In the genomic region with DNA sequence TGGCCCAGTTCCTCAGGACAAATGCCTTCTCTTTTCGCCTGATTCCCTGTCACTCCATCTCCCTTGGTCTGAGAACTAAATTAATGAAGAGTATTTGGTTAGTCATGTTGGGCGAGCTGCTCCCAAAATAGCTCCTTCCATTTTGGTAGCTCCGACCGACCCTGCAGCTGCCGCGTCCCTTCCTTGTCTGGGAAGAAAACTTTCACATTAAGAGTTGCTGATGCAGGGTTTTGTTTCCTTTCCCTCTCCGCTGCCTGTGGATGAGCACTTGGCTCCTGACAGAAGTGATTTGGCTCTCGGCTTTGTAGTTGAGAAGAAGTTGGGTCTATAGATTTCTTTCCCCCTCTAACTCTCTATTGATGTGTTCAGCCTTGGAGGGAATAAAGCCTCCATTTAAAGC, we compare ENCODE assay signal across 17 mouse cellular contexts.
A peak's percentile ranks its signal among the peaks of the same experiment; 100 is the strongest.
DNase-seq lines count a peak whose midpoint lies in the region; ATAC-seq and TF ChIP-seq lines count a peak whose summit lies in the region.
"Had no signal": no experiment of that assay in that cellular context is flagged by ENCODE, and none has a peak within 500 bp of the region (broad histone marks: within the 10 kb centered on the region; RNA-seq: fewer than 3 reads in every experiment).

No protein-coding gene starts in this region.

- no peak overlapping the region for H3K27ac ChIP-seq in lung, postnatal 0 days (ENCODE audit: low read length)
- no peak overlapping the region for H3K27ac ChIP-seq in heart, embryonic 11.5 days (ENCODE audit: low read depth, low read length)
- H3K27ac ChIP-seq: embryonic facial prominence, embryonic 15.5 days; forebrain, embryonic 15.5 days; left cerebral cortex, adult 2 months; limb, embryonic 12.5 days; liver, embryonic 15.5 days; midbrain, embryonic 13.5 days had no signal

- peak; percentile 74 for DNase-seq in gastrocnemius, adult 18-20 months (ENCODE audit: low spot score)
- no peak for DNase-seq in gastrocnemius, postnatal 4 days (ENCODE audit: low spot score in 2 of 2)
- peak; percentile 8 for DNase-seq in lung, postnatal 0 days (ENCODE audit: low spot score)
- no peak for DNase-seq in lung, postnatal 36 days
- no peak for DNase-seq in adrenal gland, adult (ENCODE audit: inconsistent age in 2 of 2, low spot score in 1 of 2)
- DNase-seq in spleen, adult 12 weeks (ENCODE audit: low spot score) = no peak
- DNase-seq: cerebellum, adult 2 months; kidney, adult 2 months had no signal

- no peaks in the 10 kb centered on the region for H3K9me3 ChIP-seq in lung, postnatal 0 days (ENCODE audit: low read length)
- no peaks in the 10 kb centered on the region for H3K9me3 ChIP-seq in heart, embryonic 11.5 days (replicated peaks; ENCODE audit: control insufficient read depth, low read length)
- H3K9me3 ChIP-seq: embryonic facial prominence, embryonic 15.5 days; forebrain, embryonic 15.5 days; limb, embryonic 12.5 days; liver, embryonic 15.5 days; midbrain, embryonic 13.5 days had no signal

- no peaks in the 10 kb centered on the region for H3K36me3 ChIP-seq in lung, postnatal 0 days (ENCODE audit: insufficient read depth, low read length)
- no peaks in the 10 kb centered on the region for H3K36me3 ChIP-seq in heart, embryonic 11.5 days (ENCODE audit: control insufficient read depth, insufficient read depth, low read length)
- H3K36me3 ChIP-seq in myocyte (ENCODE audit: control insufficient read depth, insufficient read depth) = no peaks in the 10 kb centered on the region
- H3K36me3 ChIP-seq: embryonic facial prominence, embryonic 15.5 days; forebrain, embryonic 15.5 days; limb, embryonic 12.5 days; liver, embryonic 15.5 days; midbrain, embryonic 13.5 days had no signal

- no peaks in the 10 kb centered on the region for H3K79me2 ChIP-seq in myocyte (ENCODE audit: control insufficient read depth, insufficient read depth)

- no peak overlapping the region for H3K4me3 ChIP-seq in lung, postnatal 0 days (ENCODE audit: low read depth, low read length)
- H3K4me3 ChIP-seq in heart, embryonic 11.5 days (ENCODE audit: low read depth, low read length) = no peak overlapping the region
- H3K4me3 ChIP-seq in myocyte = peak overlapping the region; percentile 15
- H3K4me3 ChIP-seq: embryonic facial prominence, embryonic 15.5 days; forebrain, embryonic 15.5 days; left cerebral cortex, adult 2 months; limb, embryonic 12.5 days; liver, embryonic 15.5 days; midbrain, embryonic 13.5 days had no signal

- H3K4me2 ChIP-seq in lung, postnatal 0 days (replicated peaks; ENCODE audit: low read depth, low read length) = no peak overlapping the region
- H3K4me2 ChIP-seq in heart, embryonic 11.5 days = peak overlapping the region; percentile 45
- peak overlapping the region; percentile 68 for H3K4me2 ChIP-seq in myocyte (ENCODE audit: low read depth)
- H3K4me2 ChIP-seq: embryonic facial prominence, embryonic 15.5 days; forebrain, embryonic 15.5 days; limb, embryonic 12.5 days; liver, embryonic 15.5 days; midbrain, embryonic 13.5 days had no signal

- WGBS in lung, postnatal 0 days = 43% methylated on average over 8 of the region's 8 CpGs
- WGBS in heart, embryonic 11.5 days (ENCODE audit: insufficient replicate concordance) = 28% methylated on average over 8 of the region's 8 CpGs

- no peak for TF ChIP-seq EP300 in lung, postnatal 0 days (IDR thresholded peaks at IDR 0.05)

- no peak for ATAC-seq in lung, postnatal 0 days
- no peak for ATAC-seq in heart, embryonic 11.5 days (replicated peaks; ENCODE audit: insufficient number of reproducible peaks, low FRiP score, low TSS enrichment)
- ATAC-seq: forebrain, embryonic 15.5 days; midbrain, embryonic 13.5 days; Patski had no signal

- no peaks in the 10 kb centered on the region for H3K27me3 ChIP-seq in lung, postnatal 0 days (replicated peaks; ENCODE audit: insufficient read depth, low read length)
- no peaks in the 10 kb centered on the region for H3K27me3 ChIP-seq in heart, embryonic 11.5 days (ENCODE audit: control insufficient read depth, insufficient read depth, low read length)
- no peaks in the 10 kb centered on the region for H3K27me3 ChIP-seq in myocyte (ENCODE audit: control insufficient read depth, insufficient read depth, insufficient read length)
- H3K27me3 ChIP-seq: embryonic facial prominence, embryonic 15.5 days; forebrain, embryonic 15.5 days; limb, embryonic 12.5 days; liver, embryonic 15.5 days; midbrain, embryonic 13.5 days had no signal

- H3K4me1 ChIP-seq in lung, postnatal 0 days (ENCODE audit: insufficient read depth, low read depth, low read length) = no peaks in the 10 kb centered on the region
- no peaks in the 10 kb centered on the region for H3K4me1 ChIP-seq in heart, embryonic 11.5 days (ENCODE audit: control insufficient read depth, insufficient read depth, low read length)
- H3K4me1 ChIP-seq: embryonic facial prominence, embryonic 15.5 days; limb, embryonic 12.5 days; liver, embryonic 15.5 days had no signal

- no peak for TF ChIP-seq POLR2A in myocyte (IDR thresholded peaks at IDR 0.05; ENCODE audit: insufficient read length, low read depth)

- no peak for TF ChIP-seq CTCF in lung, postnatal 0 days (IDR thresholded peaks at IDR 0.05)

- no peak overlapping the region for H3K9ac ChIP-seq in lung, postnatal 0 days (replicated peaks; ENCODE audit: low read depth)
- H3K9ac ChIP-seq in heart, embryonic 11.5 days (ENCODE audit: low read depth, low read length) = no peak overlapping the region
- H3K9ac ChIP-seq: embryonic facial prominence, embryonic 15.5 days; forebrain, embryonic 15.5 days; limb, embryonic 12.5 days; liver, embryonic 15.5 days; midbrain, embryonic 13.5 days had no signal

- H3ac ChIP-seq in myocyte (ENCODE audit: control insufficient read depth, insufficient read length) = no peak overlapping the region

TF ChIP-seq in myocyte, 11 proteins besides CTCF, POLR2A, EP300 and RAD21:
- peak in 2 of 3 experiments; percentile 68 to 71 for TF ChIP-seq MYOG (IDR thresholded peaks at IDR 0.05; ENCODE audit: control insufficient read depth in 1 of 3, insufficient read depth in 1 of 3, insufficient read length in 2 of 3, low read depth in 2 of 3)
- TF ChIP-seq TCF3 (IDR thresholded peaks at IDR 0.05; ENCODE audit: insufficient read length, low read depth) = no peak
- TF ChIP-seq MAX (IDR thresholded peaks at IDR 0.05; ENCODE audit: low read depth) = no peak
- peak; percentile 75 to 92 (median 89) for TF ChIP-seq MYOD1 (IDR thresholded peaks at IDR 0.05; ENCODE audit: control insufficient read depth in 1 of 3, insufficient read length in 2 of 3, low read depth in 2 of 3)
- no peak for TF ChIP-seq E2F4 (IDR thresholded peaks at IDR 0.05; ENCODE audit: insufficient read depth)
- TF ChIP-seq CEBPB (IDR thresholded peaks at IDR 0.05; ENCODE audit: insufficient read depth, poor library complexity, severe bottlenecking) = no peak
- peak; percentile 70 for TF ChIP-seq TCF12 (IDR thresholded peaks at IDR 0.05; ENCODE audit: insufficient read depth, poor library complexity, severe bottlenecking)
- TF ChIP-seq SRF (IDR thresholded peaks at IDR 0.05; ENCODE audit: control insufficient read depth, insufficient read length, low read depth) = no peak
- TF ChIP-seq USF1 (IDR thresholded peaks at IDR 0.05; ENCODE audit: low read depth) = no peak
- no peak for TF ChIP-seq POLR2AphosphoS2 (IDR thresholded peaks at IDR 0.05; ENCODE audit: insufficient read length, low read depth)
- no peak for TF ChIP-seq REST (IDR thresholded peaks at IDR 0.05; ENCODE audit: insufficient read depth, insufficient read length)

Comparison
In these comparisons a context has a peak if more than half of its experiments do, and no peak if none do; other contexts are left out.
1. DNase-seq: peak in gastrocnemius, adult 18-20 months (single experiment) and lung, postnatal 0 days (single experiment); none in gastrocnemius, postnatal 4 days (0 of 2), lung, postnatal 36 days (single experiment), adrenal gland, adult (0 of 2) and spleen, adult 12 weeks (single experiment).